Mouse (Mus musculus) adrenal gland, postnatal 10 days (tissue): Measurements from ENCODE around the gene Pank1. TPM values are rescaled to one million over a fixed set of nuclear protein-coding genes. Genes with fewer than 3 reads are reported as not detected.

Experiments used
- DNase-seq: peaks from one replicate; pipeline ENCODE4 v3.0.0; 2021; ENCODE audit warnings: mixed read lengths
- long read RNA-seq, 2 experiments: library from polyadenylated mRNA; stranded (forward); transcript quantifications; one replicate each; pipeline ENCODE4 v2.0.0; 2021
- total RNA-seq, 2 experiments: library from RNA; stranded (reverse); gene quantifications; 2 replicates each; pipeline ENCODE4 v1.2.3; 2021

Gene Pank1
- total RNA-seq: 100 to 1,000 TPM in 1 of 2 experiments, 10 to 100 TPM in 1; 95.0 to 135 TPM
- long read RNA-seq, experiment 1, full-length matches to known transcripts: 179 of 259 reads
- long read RNA-seq, experiment 1, partial matches to known transcripts: 7 of 259 reads
- long read RNA-seq, experiment 1, other reads (novel, unspliced or antisense): 73 of 259 reads
- long read RNA-seq, experiment 2, full-length matches to known transcripts: 74 of 119 reads
- long read RNA-seq, experiment 2, partial matches to known transcripts: 2 of 119 reads
- long read RNA-seq, experiment 2, other reads (novel, unspliced or antisense): 43 of 119 reads

DNA sequence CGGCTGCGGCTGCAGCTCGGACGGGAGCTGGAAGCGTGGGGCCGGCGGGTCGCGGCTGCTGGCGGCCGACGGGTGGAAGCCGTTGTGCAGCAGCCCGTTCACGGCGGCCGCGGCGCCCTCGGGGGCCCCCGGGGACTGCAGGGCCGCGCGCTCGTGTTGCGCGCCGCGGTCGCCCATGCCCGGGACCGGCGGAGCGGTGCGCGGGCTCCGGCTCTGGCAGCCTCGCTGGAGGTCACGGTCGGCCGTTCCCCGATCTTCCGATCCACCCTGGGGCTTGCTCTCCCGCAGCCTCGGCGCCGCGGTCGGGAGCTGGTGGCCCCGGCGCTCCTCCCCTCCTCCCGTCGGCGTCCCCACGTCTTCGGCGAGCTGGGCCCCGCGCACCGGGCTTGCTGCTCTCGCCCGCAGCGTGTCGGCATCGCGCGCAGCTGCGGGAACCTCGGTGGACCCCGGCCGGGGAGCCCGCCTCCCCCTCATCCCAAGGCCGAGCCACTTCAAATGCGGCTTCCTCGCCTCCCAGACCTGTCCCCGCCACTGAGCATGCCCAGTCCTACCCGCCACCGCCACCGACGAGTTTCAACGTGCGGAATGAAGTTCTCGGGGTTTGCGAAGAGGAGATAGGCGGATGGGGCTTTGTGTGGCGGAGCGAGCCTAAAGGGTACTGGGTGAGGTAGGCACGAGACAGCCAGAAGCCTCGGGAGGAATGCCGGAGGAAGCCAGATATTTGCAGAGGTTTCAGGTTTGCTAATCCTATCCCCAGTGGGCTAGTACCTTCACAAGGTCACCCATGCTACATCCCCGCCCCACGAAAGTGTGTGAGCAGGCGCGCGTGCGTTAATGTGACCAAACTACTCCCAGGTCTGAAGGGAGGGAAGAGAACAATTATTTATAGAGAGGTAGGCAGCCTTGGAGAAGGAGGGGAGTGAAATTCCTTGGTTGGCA lies at the start of gene Pank1:
TSS of gene Pank1 (minus strand) at position 853 of the 939 bp plus-strand sequence.
- DNase-seq: peak; percentile 86

DNA sequence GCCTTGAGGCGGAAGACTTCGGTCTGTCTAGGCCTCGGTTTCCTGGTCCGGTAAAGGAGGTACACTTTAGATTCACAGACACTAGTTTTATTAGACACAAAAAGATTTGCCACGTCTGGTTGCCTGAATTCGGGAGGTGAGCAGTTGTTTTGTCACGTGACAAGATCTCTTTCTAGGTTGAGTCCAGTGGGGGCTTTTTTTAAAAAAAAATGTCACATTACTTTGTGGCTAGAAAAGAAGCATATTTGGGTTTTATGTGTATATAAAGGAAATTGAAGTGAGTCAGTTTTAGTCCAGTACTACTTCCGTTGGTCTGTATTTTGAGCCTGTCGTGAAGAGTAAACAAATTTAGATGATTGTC lies 43.3 kb upstream of the Pank1 start:
- DNase-seq: no peak

DNA sequence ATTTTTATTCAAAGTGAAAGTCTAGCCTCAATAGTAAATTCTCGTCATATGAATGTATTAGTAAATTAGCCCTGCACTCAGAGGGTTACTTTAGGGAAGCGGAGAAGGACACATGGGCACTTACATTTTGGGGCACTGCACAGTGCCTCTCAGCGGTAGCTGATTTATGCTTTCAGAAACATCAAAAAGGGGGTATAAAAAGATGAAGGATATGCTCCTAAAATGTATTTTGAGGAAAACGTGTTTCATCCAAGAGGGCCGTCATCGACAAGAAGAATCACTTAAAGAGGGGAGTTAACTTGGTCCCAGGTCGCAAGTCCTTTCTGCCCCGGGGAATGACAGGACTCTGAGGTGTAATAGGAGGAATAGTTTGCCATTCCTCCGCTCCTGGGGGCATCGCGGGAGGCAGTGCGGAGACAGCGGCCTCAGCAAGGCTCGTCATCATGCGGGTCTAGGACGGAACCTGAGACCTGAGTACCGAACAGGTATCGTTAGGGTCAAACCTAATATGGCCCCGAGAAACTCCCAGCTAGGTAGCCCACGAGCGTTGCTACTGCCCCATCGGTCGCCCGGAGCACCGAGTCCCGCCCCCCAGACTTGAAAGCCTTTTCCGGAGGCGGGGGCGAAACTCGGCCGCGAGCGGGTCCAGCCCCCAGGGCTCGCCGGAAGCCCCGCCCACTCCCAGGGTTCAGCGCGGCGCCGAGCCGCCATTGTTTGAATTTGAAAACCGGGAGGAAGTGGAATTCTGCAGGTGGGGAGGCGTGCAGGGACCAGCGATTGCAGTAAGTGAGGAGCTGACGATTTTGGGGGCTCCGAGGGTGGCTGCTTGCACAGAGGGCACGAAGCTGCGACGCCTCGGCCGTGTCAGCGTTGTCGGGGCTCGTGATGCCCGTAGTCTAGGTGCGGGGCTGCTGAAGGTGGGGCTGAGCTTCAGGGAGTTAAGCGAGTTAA lies 42.7 kb upstream of the Pank1 start, which contains the start of gene Kif20b:
TSS of gene Kif20b (plus strand) at position 710 of the 951 bp plus-strand sequence.
- DNase-seq: peak; percentile 96

DNA sequence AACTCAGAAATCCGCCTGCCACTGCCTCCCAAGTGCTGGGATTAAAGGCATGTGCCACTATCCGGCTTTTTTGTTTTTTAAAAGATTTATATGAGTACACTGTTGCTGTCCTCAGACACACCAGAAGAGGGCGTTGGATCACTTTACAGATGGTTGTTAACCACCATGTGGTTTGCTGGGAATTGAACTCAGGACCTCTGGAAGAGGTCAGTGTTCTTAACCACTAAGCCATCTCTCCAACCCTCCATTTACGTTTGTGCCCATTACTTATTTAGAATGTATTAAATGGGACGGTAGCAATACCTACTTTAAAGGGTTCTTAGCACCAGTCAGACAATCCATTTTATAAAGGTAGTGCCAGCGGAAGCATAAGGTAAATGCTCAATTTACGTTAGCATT lies 42.0 kb upstream of the Pank1 start:
- DNase-seq: no peak

DNA sequence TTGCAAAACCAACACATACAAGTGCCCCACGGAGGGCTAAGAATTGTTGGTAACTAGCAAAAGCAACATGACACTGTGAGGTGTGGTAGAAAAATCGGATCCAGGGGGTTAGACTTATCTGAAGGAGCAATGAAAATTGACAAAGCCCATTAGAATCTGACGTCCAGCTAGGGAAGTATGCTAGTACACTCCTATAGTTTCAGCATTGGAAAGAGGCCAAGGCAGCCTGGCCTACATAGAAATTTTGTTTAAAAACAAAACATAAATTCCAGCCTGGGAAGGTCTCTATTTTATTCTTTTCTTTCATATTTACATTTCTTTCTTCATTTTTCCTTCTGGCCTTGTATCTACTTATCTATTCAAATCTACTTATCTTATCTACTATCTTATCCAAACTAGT lies 41.3 kb upstream of the Pank1 start:
- no peak for DNase-seq

DNA sequence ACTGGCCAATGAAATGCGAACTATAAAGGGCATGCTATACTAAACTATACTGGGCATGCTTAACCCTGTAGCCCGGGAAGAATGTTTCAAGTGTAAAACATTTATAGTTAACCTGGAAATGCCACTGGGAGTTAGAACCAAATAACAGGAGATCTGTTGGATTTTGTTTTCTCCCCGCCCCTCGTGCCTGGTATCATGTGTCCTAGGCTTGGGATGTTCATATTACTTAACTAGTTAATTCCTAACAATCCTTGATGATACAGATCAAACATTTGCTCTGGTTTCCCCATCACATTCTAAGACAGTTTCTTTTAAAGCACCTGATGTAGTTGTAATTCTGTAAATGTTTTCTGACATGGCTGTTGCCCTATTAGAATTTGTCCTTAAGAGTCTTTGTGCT lies 40.8 kb upstream of the Pank1 start:
- no peak for DNase-seq

DNA sequence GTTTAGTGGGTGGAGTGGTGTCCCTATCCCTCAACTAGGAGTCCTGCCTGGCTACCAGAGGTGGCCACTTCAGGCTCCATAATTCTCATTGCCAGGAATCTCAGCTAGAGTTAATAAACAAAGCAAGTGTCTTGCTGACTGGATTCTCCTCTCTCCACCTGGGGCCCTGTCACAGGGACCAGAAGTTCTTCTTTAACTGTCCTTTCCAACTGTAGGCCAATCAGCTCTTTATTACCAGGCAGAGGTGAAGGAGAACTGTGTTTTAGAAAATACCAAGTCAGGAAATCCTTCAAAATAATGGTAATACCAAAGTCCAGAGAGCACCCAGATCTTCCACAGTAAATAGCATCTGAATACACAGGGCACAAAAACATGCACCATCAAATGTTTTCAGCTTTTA lies 33.1 kb upstream of the Pank1 start:
- DNase-seq: no peak

DNA sequence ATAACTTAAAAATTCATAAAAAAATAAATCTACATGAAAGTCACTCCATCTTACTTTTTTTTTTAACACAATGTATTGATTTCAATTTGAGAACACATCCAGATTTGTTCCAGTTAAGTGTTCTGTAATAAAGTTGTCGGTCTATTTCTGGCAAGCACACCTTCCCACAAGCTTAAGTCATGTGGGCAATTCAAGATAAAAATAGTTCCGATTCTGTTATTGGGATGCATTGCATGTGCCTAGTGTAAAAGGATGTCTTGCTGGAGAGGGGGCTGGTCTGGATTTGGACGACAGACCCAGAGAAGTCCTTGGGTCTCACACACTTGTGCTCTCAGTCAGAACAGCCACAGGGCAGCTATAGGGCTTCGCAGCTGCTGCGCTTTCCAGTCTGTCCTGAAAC lies 27.5 kb upstream of the Pank1 start:
- DNase-seq: no peak

DNA sequence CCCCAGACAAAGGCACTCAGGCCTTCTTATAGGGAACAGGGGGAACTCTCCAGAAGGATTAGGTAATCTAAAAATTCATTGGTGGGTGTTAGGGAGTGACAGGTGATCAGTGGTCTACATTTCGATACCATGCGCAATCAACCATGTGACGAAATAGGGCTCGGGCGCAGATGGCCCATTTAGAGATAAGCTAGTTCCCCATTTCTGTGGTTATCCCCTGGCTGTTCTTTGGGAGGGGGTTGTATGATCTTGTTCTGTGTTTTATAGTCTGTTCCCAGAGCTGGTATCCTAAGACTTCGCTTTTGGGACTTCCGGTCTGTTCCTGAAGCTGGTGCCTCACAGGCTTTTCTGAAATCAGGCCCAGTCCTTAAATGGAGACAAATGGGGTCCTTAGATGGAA lies 26.2 kb upstream of the Pank1 start:
- DNase-seq: no peak

DNA sequence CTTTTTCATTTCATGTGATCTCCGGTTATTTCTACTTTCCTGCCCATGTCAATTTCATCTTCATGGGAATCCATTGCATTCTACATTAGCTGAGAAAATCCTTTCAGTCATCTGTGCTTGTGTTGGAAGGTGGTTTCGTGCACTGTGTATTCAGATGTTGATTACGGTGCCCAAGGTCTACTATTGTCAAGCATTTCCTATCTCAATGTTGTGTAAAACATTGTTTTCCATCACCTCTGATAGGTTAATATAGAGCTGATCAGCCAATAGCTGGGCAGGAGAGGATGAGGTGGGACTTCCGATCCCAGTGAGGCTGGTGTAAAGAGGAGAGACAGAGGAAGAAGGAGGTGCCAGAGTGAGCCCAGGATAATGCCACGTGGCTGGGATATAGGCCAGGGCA lies 24.8 kb upstream of the Pank1 start:
- no peak for DNase-seq

DNA sequence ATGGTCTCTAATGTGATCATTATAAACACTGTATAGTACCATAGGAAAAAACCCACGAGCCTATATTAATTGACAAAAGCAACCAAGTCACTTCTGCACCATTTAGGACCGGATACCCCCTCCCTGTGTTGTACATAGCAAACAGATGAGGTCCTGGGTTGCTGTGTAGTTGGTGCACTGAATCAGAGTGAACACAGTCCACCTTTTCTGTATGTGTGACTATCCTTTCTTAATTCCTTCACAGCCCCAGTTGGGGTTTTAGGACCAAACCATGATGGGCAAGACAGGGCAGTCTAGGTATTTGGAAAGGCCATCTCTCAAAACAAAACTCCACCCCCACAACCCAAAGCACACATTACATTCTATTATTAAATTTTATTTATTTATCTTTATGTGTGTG lies 22.5 kb upstream of the Pank1 start:
- no peak for DNase-seq

DNA sequence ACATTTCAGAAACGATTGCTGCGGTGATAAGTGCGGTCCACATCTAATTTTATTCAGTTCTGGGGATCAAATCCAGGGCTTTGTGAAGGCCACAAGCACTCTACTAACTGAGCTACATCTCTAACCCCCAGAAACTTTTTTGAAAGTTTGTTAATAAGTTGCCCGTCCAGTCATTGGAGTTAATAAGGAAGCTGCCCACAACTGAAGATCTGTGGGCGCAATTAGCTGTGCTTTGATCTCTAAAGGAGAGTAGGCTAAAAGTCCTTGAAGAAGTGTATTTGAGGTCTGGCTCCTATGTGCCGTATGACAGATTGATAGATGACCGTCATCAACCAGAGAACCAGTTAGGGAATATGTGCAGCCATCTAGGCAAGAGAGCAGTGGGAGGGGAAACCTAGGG lies 22.0 kb upstream of the Pank1 start:
- no peak for DNase-seq

DNA sequence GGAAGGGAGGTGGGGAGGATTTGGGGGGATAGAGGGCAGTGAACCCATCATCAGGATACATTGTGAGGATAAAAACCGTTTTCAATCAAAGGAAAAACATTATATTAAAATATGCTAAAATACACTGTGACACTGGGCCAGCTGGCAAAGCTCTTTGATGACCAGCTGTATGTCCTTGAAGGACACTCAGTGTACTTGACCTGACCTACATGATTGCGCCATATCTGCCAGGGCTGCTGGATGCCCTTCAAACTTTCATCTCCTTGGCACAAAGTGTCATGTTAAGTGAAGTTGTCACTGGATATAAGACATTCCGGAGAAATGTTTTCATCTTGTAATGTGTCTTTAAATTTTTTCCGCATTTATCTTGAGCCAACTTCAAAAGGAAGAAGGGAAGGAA lies 19.7 kb upstream of the Pank1 start:
- peak; percentile 77 for DNase-seq

DNA sequence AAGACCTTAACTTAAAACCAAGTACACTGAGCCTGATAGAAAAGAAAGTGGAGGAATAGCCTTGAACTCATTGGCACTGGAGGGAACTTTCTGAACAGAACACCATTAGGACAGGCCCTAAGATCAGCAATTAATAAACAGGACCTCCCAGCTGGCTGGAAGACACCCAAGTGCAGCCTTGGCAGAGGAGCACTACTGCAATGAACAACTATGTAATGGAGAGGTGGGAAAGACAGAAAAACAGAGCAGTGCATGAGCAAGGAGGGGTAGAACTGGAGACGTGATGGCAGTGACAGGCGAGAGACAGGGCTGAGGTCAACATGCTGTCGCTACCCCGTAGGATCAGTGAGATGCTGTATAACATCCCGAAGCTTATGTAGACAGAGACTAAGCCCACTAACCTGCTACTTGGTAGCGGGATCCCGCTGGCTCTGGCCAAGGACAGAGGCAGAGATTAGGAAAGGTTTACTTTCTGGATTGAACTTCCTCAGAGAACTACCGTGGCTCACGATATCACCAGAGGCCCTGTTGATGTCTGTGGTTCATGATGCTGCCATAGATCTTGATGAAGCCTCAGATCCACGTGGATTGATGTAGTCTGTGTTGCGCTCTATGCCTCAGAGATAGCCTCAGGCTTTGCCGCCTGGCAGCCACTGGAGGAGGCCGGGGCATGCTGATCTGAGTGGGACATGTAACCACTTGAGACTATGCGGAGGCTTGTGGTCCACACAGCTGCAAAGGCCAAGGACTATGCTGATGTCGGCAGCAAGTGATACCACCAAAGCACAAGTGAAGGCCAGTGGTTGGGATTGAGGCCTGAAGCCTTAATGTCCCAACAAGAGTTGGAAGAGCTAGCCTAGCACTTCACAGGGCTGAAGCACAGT lies 18.1 kb upstream of the Pank1 start:
- DNase-seq: no peak

DNA sequence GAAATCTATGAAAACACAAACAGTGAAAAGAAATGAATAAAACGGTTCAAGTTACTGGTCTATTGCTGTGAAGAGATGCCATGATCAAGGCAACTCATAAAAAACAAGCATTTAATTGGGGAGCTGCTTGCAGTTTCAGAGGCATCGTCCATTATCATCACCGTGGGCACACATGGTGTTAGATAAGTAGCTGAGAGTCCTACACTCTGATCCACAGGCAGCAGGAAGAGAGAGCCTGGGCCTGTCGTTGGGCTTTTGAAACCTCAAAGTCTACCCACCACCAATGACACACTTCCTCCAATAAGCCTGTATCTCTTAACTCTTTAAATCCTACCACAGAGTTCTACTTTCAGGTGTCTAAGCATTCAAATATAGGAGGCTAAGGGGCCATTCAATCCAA lies 15.8 kb upstream of the Pank1 start:
- DNase-seq: no peak

DNA sequence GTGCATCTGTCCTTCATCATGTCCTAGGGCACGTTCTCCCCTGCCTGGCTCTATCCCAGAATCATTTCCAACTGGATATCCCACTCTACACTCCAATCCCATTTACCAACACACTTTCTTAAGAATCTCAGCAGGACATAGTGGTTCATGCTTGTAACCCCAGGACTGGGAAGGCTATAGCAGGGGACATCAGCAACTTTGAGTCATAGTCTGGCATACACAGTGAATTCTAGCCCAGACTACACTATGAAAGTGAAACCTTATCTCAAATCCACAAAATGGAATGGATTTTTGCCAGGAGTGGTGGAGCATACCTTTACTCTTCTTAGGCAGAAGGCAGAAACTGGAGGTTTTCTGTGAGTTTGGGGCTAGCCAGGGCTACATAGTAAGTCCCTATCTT lies 12.3 kb upstream of the Pank1 start:
- DNase-seq: no peak

DNA sequence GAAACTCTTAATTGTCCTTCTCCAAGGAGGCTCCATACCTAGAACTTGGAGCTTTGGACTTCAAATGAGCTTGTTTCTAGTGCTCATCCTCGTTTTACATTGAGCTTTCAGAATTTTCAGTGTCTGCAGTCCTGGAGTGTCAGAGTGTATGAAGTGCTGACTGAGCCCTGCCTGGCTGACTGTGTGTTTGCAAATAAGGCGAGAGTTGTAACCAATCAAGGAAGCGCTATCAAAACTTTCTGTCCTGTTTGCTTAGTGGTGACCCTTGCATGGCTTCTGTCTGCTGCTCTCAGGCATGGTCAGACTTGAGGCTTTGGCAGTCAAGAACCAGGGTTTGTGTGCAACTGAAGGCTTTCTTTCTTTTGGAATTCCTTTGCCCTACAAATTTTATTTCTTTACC lies 11.7 kb upstream of the Pank1 start:
- DNase-seq: no peak

DNA sequence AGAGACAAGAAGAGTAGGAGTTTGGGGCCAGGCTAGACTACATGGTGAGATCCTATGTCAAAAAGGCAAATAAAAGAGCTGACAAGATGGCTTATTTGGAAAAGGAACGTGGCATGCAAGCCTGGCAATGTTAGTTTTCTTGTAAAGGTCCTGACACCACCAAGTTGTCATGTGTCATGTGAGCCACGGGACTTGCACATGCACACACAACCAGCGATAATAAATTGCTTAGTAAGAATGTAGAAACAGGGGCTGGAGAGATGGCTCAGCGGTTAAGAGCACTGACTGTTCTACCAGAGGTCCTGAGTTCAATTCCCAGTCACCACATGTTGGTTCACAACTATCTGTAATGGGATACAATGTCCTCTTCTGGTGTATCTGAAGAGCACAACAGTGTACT lies 7.1 kb upstream of the Pank1 start:
- no peak for DNase-seq

DNA sequence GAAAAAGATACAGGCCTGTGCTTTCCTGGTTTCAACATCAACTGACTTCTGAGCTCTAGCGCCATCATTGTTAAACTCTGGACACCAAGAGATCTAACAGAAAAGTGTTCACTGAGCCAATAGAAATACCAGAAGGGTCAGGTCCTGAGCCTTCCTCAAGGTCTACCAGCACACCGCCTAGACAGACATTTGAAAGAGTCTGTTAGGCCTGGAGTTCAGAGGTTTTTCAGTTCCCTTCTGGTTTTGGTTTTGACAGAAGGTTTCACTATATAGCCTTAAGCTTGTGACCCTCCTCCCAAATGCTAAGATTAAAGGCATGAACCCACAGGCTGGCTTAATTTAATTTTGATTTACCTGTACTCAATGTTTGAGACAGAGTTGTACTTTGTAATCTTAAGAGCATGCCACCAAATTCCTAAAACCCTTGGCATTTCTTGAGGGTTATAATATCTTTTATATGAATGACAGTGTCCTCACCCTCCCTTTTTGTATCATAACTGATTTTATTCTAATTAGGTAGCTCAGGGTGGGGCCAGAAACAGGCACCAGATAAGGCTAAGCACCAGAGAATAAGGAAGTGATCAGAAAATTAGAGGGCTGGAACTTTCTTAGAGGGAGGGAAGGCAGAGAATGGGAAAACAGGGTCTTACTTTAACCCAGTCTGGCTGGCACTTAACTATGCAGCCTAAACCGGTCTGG lies 4.4 kb upstream of the Pank1 start:
- DNase-seq: no peak

DNA sequence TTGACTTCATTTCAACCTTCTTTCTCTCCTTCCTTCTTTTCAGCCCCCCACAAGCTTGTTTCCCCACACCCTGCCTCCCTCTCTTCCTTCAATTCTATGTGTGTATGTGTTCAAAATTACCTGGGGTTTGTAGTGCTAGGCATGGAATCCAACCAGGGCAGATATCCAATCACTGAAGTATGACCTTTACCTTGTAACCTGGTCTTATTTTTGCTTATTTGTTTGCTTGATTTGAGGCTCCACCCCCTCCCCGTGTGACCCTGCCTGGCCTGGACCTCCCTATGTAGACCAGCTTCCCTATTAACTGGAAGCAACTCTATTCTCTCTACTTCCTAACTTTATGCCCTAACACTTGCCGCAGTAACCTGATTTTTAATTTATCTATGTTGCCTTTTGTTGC lies 3.2 kb upstream of the Pank1 start:
- no peak for DNase-seq

DNA sequence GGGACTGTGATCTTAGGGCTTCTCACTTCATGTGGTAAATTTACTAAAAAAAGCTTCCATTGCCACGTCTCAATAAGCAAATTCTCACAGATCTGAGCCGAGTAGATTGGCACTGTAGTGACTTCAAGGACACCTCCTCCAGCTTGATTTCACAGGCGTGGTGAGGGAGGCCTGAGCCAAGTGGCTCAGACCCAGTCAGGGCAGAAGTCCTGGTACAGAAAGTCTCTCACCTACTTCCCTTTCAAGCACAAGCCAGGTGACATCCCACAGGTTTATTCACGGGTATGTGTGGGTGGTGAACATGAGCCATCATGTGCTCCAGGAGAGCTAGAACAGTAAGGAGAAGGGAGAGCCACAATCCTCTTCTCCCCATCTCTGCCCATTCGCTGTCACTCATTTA lies 1.9 kb upstream of the Pank1 start:
- DNase-seq: peak; percentile 66
